ENCODE assay signal across 7 mouse cellular contexts in the genomic region with DNA sequence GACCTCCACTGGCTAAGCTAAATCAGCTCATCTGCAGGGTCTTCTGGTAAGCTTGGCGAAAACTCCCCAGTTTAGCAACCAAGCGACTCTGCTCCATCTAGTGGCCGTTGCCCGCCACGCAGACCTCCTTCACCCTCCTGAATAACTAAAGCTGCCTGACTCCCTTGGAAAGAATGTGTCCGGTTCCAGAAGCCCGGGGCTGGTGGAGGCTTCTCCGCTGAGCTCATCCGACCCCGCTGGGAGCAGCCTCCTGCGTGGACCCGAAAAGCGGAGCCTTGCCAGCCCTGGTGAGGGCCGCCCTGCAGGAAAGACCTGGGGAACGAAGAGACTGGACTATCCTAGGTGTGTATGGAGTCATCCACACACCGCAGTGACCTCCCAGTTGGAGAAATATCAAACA.
DNase-seq lines count a peak whose midpoint lies in the region; ATAC-seq and TF ChIP-seq lines count a peak whose summit lies in the region.

No protein-coding gene starts in this region.

- TF ChIP-seq POLR2A in cortical plate, adult 2 months (IDR thresholded peaks at IDR 0.05; ENCODE audit: extremely low read depth, insufficient read depth, low read length): no peak

- H3K27me3 ChIP-seq in intestine, embryonic 14.5 days (replicated peaks; ENCODE audit: control insufficient read depth, insufficient read depth, low read length): no peaks in the 10 kb centered on the region
- H3K27me3 ChIP-seq in midbrain, embryonic 10.5 days (ENCODE audit: low read depth, poor library complexity, severe bottlenecking): no peaks in the 10 kb centered on the region

- H3K36me3 ChIP-seq in intestine, embryonic 14.5 days (ENCODE audit: control insufficient read depth, insufficient read depth, low read length): peaks cover 15% of the 10 kb centered on the region
- H3K36me3 ChIP-seq in midbrain, embryonic 10.5 days: peaks cover 3% of the 10 kb centered on the region; the same call in 1 of the 2 replicates

- no peak overlapping the region for H3K4me3 ChIP-seq in cortical plate, adult 2 months (ENCODE audit: insufficient read depth, low read length)
- peak overlapping the region; percentile 24; the same call in 1 of the 2 replicates for H3K4me3 ChIP-seq in intestine, embryonic 14.5 days (ENCODE audit: low read depth, low read length)
- H3K4me3 ChIP-seq in midbrain, embryonic 10.5 days: peak overlapping the region; percentile 49

- peak; percentile 62 for TF ChIP-seq CTCF in cortical plate, adult 2 months (IDR thresholded peaks at IDR 0.05; ENCODE audit: extremely low read depth, insufficient read depth, low read length)

- no peaks in the 10 kb centered on the region for H3K9me3 ChIP-seq in intestine, embryonic 14.5 days (ENCODE audit: control insufficient read depth, low read length)
- H3K9me3 ChIP-seq in midbrain, embryonic 10.5 days (replicated peaks): no peaks in the 10 kb centered on the region

- H3K27ac ChIP-seq in cortical plate, adult 2 months (ENCODE audit: insufficient read depth, low read length): no peak overlapping the region
- no peak overlapping the region for H3K27ac ChIP-seq in intestine, embryonic 14.5 days (ENCODE audit: low read depth)
- H3K27ac ChIP-seq in midbrain, embryonic 10.5 days (replicated peaks): peak overlapping the region; percentile 76; the same call in 1 of the 2 replicates

- H3K4me2 ChIP-seq in intestine, embryonic 14.5 days (ENCODE audit: low read length): peak overlapping the region; percentile 50

- no peaks in the 10 kb centered on the region for H3K4me1 ChIP-seq in cortical plate, adult 2 months (ENCODE audit: control insufficient read depth, insufficient read depth, low read length)
- 0 out of 2 replicates have a peak, but pooled peaks cover 9% of the 10 kb centered on the region for H3K4me1 ChIP-seq in intestine, embryonic 14.5 days (replicated peaks; ENCODE audit: control insufficient read depth, insufficient read depth, low read length)
- H3K4me1 ChIP-seq in midbrain, embryonic 10.5 days: peaks cover 16% of the 10 kb centered on the region

- no peak overlapping the region for H3K9ac ChIP-seq in intestine, embryonic 14.5 days (ENCODE audit: low read length)

- 5% methylated on average over 16 of the region's 16 CpGs for WGBS in intestine, embryonic 14.5 days
- WGBS in midbrain, embryonic 10.5 days: 4% methylated on average over 16 of the region's 16 CpGs

- intact Hi-C loops in gastrocnemius, postnatal 14 days (cut with DNase I; ENCODE audit: low total_unique reads): loop anchor here (2.0 to 10.0 kb wide), 2 partner anchors 168 to 206 kb away; no protein-coding TSS in a partner anchor
- intact Hi-C loops in left cerebral cortex, postnatal 25 days (cut with DNase I): loop anchor here (1.0 to 5.0 kb wide), 2 partner anchors 204 to 254 kb away; partner anchors contain the start of genes Cgrrf1 and Samd4

- peak; percentile 72 for DNase-seq in adipocyte (ENCODE audit: low spot score)
- DNase-seq in gastrocnemius, postnatal 14 days: peak; percentile 79
- DNase-seq in intestine, embryonic 14.5 days (ENCODE audit: low spot score): peak; percentile 96
- DNase-seq in left cerebral cortex, postnatal 25 days (ENCODE audit: low spot score in 2 of 2): peak; percentile 44 to 69
- peak; percentile 89 for DNase-seq in midbrain, embryonic 10.5 days (ENCODE audit: low spot score)
- peak; percentile 82 for DNase-seq in right cerebral cortex, postnatal 4 days

- ATAC-seq in intestine, embryonic 14.5 days (replicated peaks; ENCODE audit: low FRiP score, low TSS enrichment, low read depth): peak; percentile 64
